Mouse (Mus musculus): ENCODE results near the gene Tulp3.

- TF ChIP-seq POLR2A (IDR thresholded peaks at IDR 0.05; ENCODE audit: insufficient read depth, low read depth, low read length) (no peak), CTCF (IDR thresholded peaks at IDR 0.05; ENCODE audit: insufficient read depth, low read depth, low read length) (no peak)
Observed at GRCm38 (mm10) chr6:128376371-128377085, 20.9 kb upstream of the Tulp3 start.

All from olfactory bulb, adult 2 months (tissue).